Mouse (Mus musculus) embryonic facial prominence, embryonic 14.5 days (tissue): ENCODE results near the gene Foxo3. TPM values are rescaled to one million over a fixed set of nuclear protein-coding genes. Genes with fewer than 3 reads are reported as not detected.

Experiments used
- ATAC-seq: fragments of 200-750 bp; cut with Nextera tagmentation; 2 replicates; pipeline ENCODE4 v1.8.0; 2017; ENCODE audit warnings: low read depth, moderate number of reproducible peaks, moderate TSS enrichment
- DNase-seq: peaks from one replicate; pipeline ENCODE4 v3.0.0-alpha.2; 2015; ENCODE audit warnings: low spot score
- H3K27ac ChIP-seq: fragments of 300-500 bp; sonication (generic); replicated peaks from 2 replicates; pipeline ENCODE4 v1.5.1; 2014; ENCODE audit warnings: low read depth, mild to moderate bottlenecking, low read length, moderate library complexity
- H3K27me3 ChIP-seq: fragments of 300-500 bp; sonication (generic); replicated peaks from 2 replicates; pipeline ENCODE4 v1.6.1; 2014; ENCODE audit warnings: low read length; ENCODE audit not compliant: control insufficient read depth, insufficient read depth
- H3K36me3 ChIP-seq: fragments of 300-500 bp; sonication (generic); 2 replicates; pipeline ENCODE4 v1.6.1; 2014; ENCODE audit warnings: low read length, mixed read lengths; ENCODE audit not compliant: control insufficient read depth, insufficient read depth
- H3K4me1 ChIP-seq: fragments of 300-500 bp; sonication (generic); 2 replicates; pipeline ENCODE4 v1.6.1; 2014; ENCODE audit warnings: antibody characterized with exemption, low read length; ENCODE audit not compliant: control insufficient read depth, insufficient read depth
- H3K4me2 ChIP-seq: fragments of 300-500 bp; sonication (generic); 2 replicates; pipeline ENCODE4 v1.6.1; 2014; ENCODE audit warnings: low read depth, mild to moderate bottlenecking, low read length, moderate library complexity, mixed read lengths
- H3K4me3 ChIP-seq: fragments of 300-500 bp; sonication (generic); 2 replicates; pipeline ENCODE4 v1.5.1; 2014; ENCODE audit warnings: low read depth, mild to moderate bottlenecking, low read length
- H3K9ac ChIP-seq: fragments of 300-500 bp; sonication (generic); 2 replicates; pipeline ENCODE4 v1.6.1; 2014; ENCODE audit warnings: low read depth, mild to moderate bottlenecking, low read length, moderate library complexity, mixed read lengths
- H3K9me3 ChIP-seq: fragments of 300-500 bp; sonication (generic); 2 replicates; pipeline ENCODE4 v1.6.1; 2016; ENCODE audit warnings: low read length; ENCODE audit not compliant: control insufficient read depth
- WGBS: fragments of 180-500 bp; shearing (Covaris S2); extraction: QIAGEN DNeasy Blood & Tissue Kit; methylation state at CpG from one replicate; pipeline ENCODE4 v1.1.7; 2014; 5-methylcytosine and 5-hydroxymethylcytosine counted together
- polyA plus RNA-seq: library from polyadenylated mRNA; unstranded; fragments of >200 nt; fragmentation: Nextera tagmentation; extraction: Ambion mirVana; gene quantifications from 2 replicates; pipeline ENCODE4 v1.2.1, GENCODE M21; 2014

Gene Foxo3
- polyA plus RNA-seq, 1 experiment from 2014 or later: 12.3 TPM

DNA sequence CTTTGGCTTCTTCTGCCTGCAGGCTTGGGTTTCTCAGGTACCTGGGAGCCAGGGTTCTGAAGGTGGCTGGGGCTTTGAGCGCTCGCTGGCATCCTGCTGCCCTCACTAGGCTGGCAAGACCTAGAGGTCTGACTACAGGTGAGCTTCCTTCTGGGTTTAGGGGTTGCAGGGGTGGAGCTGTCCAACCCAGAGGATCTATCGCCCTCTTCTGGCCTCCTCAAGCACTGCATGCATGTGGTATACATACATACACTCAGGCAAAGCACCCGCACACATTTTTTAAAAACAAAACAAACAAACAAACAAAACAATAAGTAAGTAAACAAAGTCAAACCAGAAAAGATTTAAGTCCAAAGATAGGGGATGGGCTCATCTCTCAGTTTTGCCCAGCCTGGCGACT lies 14.8 kb upstream of the Foxo3 start:
- Histone ChIP-seq H3K4me3 (no peak overlapping the region), H3K4me1 (no peaks in the 10 kb centered on the region), H3K9ac (no peak overlapping the region), H3K4me2 (no peak overlapping the region), H3K27me3 (no peaks in the 10 kb centered on the region), H3K9me3 (peaks cover under 1% of the 10 kb centered on the region; the same call in 1 of the 2 replicates), H3K27ac (no peak overlapping the region), H3K36me3 (no peaks in the 10 kb centered on the region)
- DNase-seq: peak; percentile 25
- 62% methylated on average over 5 of the region's 5 CpGs for WGBS
- ATAC-seq: no peak

DNA sequence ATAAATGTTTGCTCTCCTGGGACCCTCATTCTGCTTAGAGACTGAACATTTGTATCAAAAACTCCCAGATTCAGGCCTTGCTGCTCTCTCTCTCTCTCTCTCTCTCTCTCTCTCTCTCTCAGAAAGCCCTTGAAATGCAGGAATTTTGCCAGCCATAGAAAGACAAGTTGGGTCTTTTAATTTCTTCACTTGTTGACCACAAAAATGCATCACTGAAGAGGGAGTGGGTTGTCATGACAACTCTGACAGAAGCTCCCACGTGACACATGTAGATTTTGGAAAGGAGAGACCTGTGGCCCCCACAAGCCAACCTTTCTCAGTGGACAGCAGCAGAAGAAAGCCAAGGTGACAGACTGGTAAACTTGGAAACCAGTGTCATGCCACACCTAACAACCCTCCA lies 11.1 kb upstream of the Foxo3 start:
- Histone ChIP-seq H3K27me3 (no peaks in the 10 kb centered on the region), H3K36me3 (no peaks in the 10 kb centered on the region), H3K4me2 (no peak overlapping the region), H3K9me3 (peaks cover 4% of the 10 kb centered on the region; the same call in 1 of the 2 replicates), H3K27ac (no peak overlapping the region), H3K4me1 (no peaks in the 10 kb centered on the region), H3K9ac (no peak overlapping the region), H3K4me3 (no peak overlapping the region)
- WGBS: 36% methylated on average over 1 of the region's 1 CpGs
- ATAC-seq: no peak
- peak; percentile 26 for DNase-seq

DNA sequence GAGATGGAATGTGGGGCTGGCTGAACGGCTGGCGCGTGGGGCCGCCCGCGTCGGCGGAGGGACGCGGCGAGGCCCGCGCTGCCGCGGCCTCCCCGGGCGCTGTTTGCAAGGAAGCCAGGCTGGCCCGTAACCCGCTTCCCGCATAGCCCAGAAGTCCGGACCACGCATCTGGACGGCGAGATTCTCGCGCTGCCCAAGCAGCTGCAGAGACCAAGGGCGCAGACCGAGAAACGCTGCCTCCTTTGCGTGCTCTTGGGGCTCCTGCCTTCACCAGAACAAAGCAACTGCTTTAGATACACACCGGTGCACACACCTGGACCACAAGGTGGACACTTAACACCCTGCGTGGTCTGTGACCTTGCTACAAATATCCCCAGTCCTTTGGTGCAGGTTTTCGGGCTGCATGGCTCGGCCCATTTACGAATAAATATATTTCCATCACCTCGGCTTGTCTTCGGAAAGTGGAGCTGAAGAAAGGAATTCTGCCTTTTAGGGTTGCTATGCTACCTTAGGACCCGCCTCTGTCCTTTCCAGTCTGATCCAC lies 1.8 kb upstream of the Foxo3 start:
- Histone ChIP-seq H3K27ac (peak overlapping the region; percentile 97), H3K9me3 (no peaks in the 10 kb centered on the region), H3K4me2 (peak overlapping the region; percentile 99), H3K27me3 (no peaks in the 10 kb centered on the region), H3K9ac (peak overlapping the region; percentile 83), H3K4me3 (peak overlapping the region; percentile 85), H3K4me1 (peaks cover 15% of the 10 kb centered on the region), H3K36me3 (0 out of 2 replicates have a peak, but pooled peaks cover 3% of the 10 kb centered on the region)
- ATAC-seq: no peak
- no peak for DNase-seq
- 2% methylated on average over 20 of the region's 38 CpGs for WGBS

DNA sequence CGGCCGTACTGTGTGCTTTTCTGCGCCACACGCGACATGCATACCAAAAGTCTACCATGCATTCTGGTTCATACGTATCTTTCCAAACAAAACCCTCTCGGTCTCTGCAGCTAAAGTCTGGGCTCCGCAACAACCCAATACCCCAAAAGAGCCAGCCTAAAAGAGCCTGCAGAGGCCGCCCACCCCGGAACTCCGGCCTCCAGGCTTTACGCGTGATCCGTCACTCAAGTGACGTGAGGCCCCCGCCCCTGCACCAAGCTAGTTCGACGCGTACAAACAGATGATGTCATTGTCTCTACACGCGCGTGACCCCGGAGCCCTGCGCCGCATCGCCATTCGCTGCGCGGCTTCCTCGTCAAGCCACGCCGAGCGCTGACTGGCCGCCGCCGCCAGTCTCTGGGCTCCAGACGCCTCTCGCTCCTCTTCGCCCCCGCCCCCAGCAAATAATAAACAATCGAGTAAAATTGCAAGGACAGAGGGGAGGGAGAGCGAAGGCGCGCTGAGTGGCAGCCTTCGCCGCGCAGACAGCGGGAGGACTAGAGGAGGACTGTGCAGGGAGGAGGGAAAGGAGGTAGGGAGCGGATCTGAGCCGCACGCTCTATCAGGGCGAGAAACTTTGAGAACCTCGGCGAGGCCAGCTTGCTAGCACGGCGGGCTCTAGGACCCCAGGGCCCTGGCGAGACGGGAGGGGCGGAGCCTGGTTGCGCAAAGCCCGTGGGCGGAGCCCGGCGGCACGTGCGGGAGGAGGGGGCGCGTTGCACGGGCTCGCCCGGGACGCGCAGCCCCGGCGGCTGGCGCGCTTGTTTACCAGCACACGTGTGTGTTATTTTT lies 1.1 kb upstream of the Foxo3 start:
- H3K27ac ChIP-seq: peak overlapping the region; percentile 97
- H3K4me1 ChIP-seq: peaks cover 18% of the 10 kb centered on the region
- DNase-seq (peak; percentile 99), ATAC-seq (peak; percentile 93)
- H3K27me3 ChIP-seq: no peaks in the 10 kb centered on the region
- H3K9me3 ChIP-seq: no peaks in the 10 kb centered on the region
- under 1% methylated on average over 55 of the region's 78 CpGs for WGBS
- H3K9ac ChIP-seq: peak overlapping the region; percentile 83
- peak overlapping the region; percentile 85 for H3K4me3 ChIP-seq
- peak overlapping the region; percentile 99 for H3K4me2 ChIP-seq
- 0 out of 2 replicates have a peak, but pooled peaks cover 6% of the 10 kb centered on the region for H3K36me3 ChIP-seq

DNA sequence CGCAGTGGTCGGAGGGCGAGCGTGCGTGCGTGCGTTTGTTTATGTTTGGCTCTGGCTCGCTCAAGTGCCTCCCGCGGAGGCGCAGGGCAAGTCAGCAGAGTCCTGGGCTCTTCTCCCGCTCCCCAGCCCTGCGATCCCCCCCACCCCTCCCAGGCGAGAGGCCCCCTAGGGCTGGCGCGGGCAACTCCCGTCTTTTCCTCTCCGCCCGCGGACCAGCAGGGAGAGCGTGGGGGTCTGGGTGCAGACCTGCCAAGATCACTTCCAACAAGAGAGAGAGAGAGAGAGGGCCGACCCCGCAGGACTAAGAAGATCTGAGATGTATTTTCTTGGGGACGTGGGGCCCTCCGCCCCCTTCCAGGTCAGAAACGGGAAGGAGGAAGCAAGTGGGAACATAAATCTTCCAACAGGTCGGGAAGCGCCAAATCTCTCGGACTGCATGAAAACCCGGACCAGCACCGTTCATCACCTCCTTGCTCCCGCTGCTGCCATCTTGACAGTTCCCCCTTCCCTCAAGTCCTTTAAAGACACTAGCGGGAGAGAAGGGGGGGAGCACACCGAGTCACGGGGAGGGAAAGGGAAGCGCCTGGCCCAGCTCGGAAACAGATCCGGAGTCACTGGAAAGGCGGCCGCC lies 569 bp downstream of the Foxo3 start:
- Histone ChIP-seq H3K27ac (peak overlapping the region; percentile 97), H3K4me3 (peak overlapping the region; percentile 85), H3K9ac (peak overlapping the region; percentile 83), H3K4me1 (peaks cover 20% of the 10 kb centered on the region), H3K4me2 (peak overlapping the region; percentile 99), H3K36me3 (0 out of 2 replicates have a peak, but pooled peaks cover 6% of the 10 kb centered on the region), H3K9me3 (no peaks in the 10 kb centered on the region), H3K27me3 (no peaks in the 10 kb centered on the region)
- 0 out of 2 replicates have a peak, but pooled peaks have one; percentile 0 for ATAC-seq
- under 1% methylated on average over 19 of the region's 40 CpGs for WGBS
- DNase-seq: peak; percentile 68

DNA sequence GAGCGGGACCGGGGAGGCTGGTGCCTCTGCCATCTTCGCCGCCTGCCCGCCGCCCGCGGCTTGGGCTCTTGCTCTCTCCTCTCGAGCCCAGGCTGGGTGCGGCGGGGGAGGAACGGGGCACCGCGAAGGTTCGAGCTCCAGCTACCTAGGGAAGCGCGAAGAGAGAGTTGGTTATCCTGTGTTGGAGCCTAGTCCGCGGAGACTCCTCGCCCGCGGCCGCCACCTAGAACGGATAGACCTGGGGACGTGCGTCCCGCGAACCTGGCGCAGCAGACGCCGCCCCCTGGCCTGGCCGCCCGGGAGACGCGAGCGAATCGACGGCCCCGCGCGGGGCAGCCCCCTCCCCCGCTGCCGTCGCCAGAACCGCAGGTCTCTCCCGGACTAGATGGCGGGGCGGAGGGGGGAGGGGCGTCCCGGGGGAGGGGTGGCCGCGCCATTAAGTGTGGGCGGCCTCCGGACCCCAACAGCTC lies 1.1 kb downstream of the Foxo3 start:
- Histone ChIP-seq H3K4me1 (peaks cover 20% of the 10 kb centered on the region), H3K27ac (peak overlapping the region; percentile 97), H3K9me3 (no peaks in the 10 kb centered on the region), H3K4me2 (peak overlapping the region; percentile 99), H3K9ac (peak overlapping the region; percentile 83), H3K27me3 (no peaks in the 10 kb centered on the region), H3K4me3 (peak overlapping the region; percentile 85), H3K36me3 (0 out of 2 replicates have a peak, but pooled peaks cover 6% of the 10 kb centered on the region)
- DNase-seq: peak; percentile 54
- WGBS: under 1% methylated on average over 18 of the region's 54 CpGs
- no peak for ATAC-seq

DNA sequence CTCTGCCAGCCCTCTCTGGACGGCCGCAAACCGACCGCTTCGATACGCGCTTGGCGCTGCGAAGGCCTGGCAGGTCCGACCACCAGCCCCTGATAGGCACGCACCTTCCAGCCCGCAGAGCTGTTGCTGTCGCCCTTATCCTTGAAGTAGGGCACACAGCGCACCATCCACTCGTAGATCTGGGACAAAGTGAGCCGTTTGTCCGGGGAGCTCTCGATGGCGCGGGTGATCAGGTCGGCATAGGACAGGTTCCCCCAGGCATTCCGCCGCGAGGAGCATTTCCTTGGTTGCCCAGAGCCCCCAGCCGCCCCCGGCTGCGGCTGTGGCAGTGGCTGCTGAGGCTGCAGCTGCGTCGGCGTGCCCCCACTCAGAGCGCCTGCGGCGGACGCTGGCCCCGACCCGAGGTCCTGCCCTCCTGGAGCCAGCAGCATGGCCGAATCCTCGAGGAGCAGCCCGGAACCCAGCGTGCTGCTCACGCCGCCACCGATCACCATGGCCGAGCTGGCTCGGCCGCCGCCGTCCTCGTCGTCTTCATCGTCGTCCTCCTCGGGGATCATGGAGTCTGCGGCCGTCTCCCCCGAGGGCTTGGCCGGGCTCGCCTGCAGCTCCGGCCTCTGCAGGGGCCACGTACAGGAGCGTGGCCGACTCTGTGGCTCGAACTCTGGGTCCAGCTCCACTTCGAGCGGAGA lies 1.7 kb downstream of the Foxo3 start:
- Histone ChIP-seq H3K27ac (peak overlapping the region; percentile 97), H3K9me3 (no peaks in the 10 kb centered on the region), H3K27me3 (no peaks in the 10 kb centered on the region), H3K4me3 (peak overlapping the region; percentile 85), H3K4me2 (peak overlapping the region; percentile 99), H3K4me1 (peaks cover 20% of the 10 kb centered on the region), H3K9ac (peak overlapping the region; percentile 83), H3K36me3 (peaks cover 6% of the 10 kb centered on the region; the same call in 1 of the 2 replicates)
- WGBS: 2% methylated on average over 39 of the region's 65 CpGs
- DNase-seq: no peak
- ATAC-seq: no peak
